27 mouse cellular contexts compared by ENCODE assay signal in the genomic region with DNA sequence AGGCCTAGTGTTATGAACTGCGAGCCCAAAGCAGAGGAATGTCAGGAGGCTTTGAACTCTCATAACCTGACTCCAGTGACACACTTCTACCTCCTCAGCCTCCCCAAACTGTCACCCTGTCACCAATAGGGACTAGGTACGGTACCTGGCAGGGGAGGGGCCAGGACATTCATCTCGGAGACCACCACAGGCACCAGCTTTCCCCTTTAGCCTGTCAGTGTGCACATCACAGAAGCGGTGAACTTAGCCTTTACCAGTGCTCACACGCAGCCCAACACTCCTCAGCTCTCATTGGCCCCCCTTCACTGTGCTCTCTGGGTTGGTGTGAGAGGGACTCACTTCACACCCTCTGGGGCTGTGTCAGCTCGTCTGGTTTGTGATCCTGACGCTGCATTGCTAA. TPM values are rescaled to one million over a fixed set of nuclear protein-coding genes. Genes with fewer than 3 reads are reported as not detected.
DNase-seq lines count a peak whose midpoint lies in the region; ATAC-seq and TF ChIP-seq lines count a peak whose summit lies in the region.
"Had no signal": no experiment of that assay in that cellular context is flagged by ENCODE, and none has a peak within 500 bp of the region (broad histone marks: within the 10 kb centered on the region; RNA-seq: fewer than 3 reads in every experiment).

No protein-coding gene starts in this region.

- 80% methylated on average over 7 of the region's 7 CpGs for WGBS in intestine, embryonic 14.5 days
- WGBS in intestine, embryonic 16.5 days = 81% methylated on average over 7 of the region's 7 CpGs
- 55% methylated on average over 7 of the region's 7 CpGs for WGBS in kidney, postnatal 0 days
- WGBS in midbrain, embryonic 13.5 days = 69% methylated on average over 7 of the region's 7 CpGs
- WGBS in midbrain, embryonic 10.5 days = 78% methylated on average over 7 of the region's 7 CpGs
- 77% methylated on average over 7 of the region's 7 CpGs for WGBS in limb, embryonic 10.5 days

- H3K36me3 ChIP-seq in intestine, embryonic 14.5 days (ENCODE audit: control insufficient read depth, insufficient read depth, low read length) = peaks cover 28% of the 10 kb centered on the region
- H3K36me3 ChIP-seq in intestine, embryonic 16.5 days (ENCODE audit: control insufficient read depth, insufficient read depth, low read length) = peaks cover 12% of the 10 kb centered on the region
- H3K36me3 ChIP-seq in kidney, postnatal 0 days (ENCODE audit: insufficient read depth, low read length) = 0 out of 2 replicates have a peak, but pooled peaks cover 11% of the 10 kb centered on the region
- H3K36me3 ChIP-seq in midbrain, embryonic 13.5 days = peaks cover 25% of the 10 kb centered on the region
- peaks cover 25% of the 10 kb centered on the region for H3K36me3 ChIP-seq in midbrain, embryonic 10.5 days
- peaks cover 18% of the 10 kb centered on the region for H3K36me3 ChIP-seq in limb, embryonic 10.5 days
- H3K36me3 ChIP-seq: forebrain, embryonic 15.5 days had no signal

- no peak for TF ChIP-seq CTCF in kidney, postnatal 0 days (IDR thresholded peaks at IDR 0.05; ENCODE audit: low read depth)

- no peak overlapping the region for H3K4me3 ChIP-seq in intestine, embryonic 14.5 days (ENCODE audit: low read depth, low read length)
- no peak overlapping the region for H3K4me3 ChIP-seq in intestine, embryonic 16.5 days (ENCODE audit: low read length)
- no peak overlapping the region for H3K4me3 ChIP-seq in kidney, postnatal 0 days (replicated peaks; ENCODE audit: low read depth, low read length)
- H3K4me3 ChIP-seq in midbrain, embryonic 13.5 days (replicated peaks) = no peak overlapping the region
- no peak overlapping the region for H3K4me3 ChIP-seq in midbrain, embryonic 10.5 days
- H3K4me3 ChIP-seq in limb, embryonic 10.5 days = no peak overlapping the region
- H3K4me3 ChIP-seq: embryonic facial prominence, embryonic 10.5 days; embryonic facial prominence, embryonic 13.5 days; erythroblast, embryonic 14.5 days; forebrain, embryonic 12.5 days; forebrain, embryonic 15.5 days; heart, adult 2 months; heart, embryonic 10.5 days had no signal

- no peaks in the 10 kb centered on the region for H3K27me3 ChIP-seq in intestine, embryonic 14.5 days (replicated peaks; ENCODE audit: control insufficient read depth, insufficient read depth, low read length)
- no peaks in the 10 kb centered on the region for H3K27me3 ChIP-seq in intestine, embryonic 16.5 days (replicated peaks; ENCODE audit: control insufficient read depth, insufficient read depth, low read length)
- H3K27me3 ChIP-seq in kidney, postnatal 0 days (ENCODE audit: insufficient read depth, low read length) = no peaks in the 10 kb centered on the region
- H3K27me3 ChIP-seq in midbrain, embryonic 13.5 days = no peaks in the 10 kb centered on the region
- no peaks in the 10 kb centered on the region for H3K27me3 ChIP-seq in midbrain, embryonic 10.5 days (ENCODE audit: low read depth, poor library complexity, severe bottlenecking)
- no peaks in the 10 kb centered on the region for H3K27me3 ChIP-seq in limb, embryonic 10.5 days (ENCODE audit: low read depth, poor library complexity, severe bottlenecking)
- H3K27me3 ChIP-seq: embryonic facial prominence, embryonic 13.5 days; forebrain, embryonic 12.5 days; forebrain, embryonic 15.5 days had no signal

- no peaks in the 10 kb centered on the region for H3K4me1 ChIP-seq in intestine, embryonic 14.5 days (replicated peaks; ENCODE audit: control insufficient read depth, insufficient read depth, low read length)
- no peaks in the 10 kb centered on the region for H3K4me1 ChIP-seq in intestine, embryonic 16.5 days (ENCODE audit: control insufficient read depth, insufficient read depth, low read length)
- H3K4me1 ChIP-seq in kidney, postnatal 0 days (replicated peaks; ENCODE audit: insufficient read depth, low read length) = peaks cover 19% of the 10 kb centered on the region; the same call in 1 of the 2 replicates
- H3K4me1 ChIP-seq in midbrain, embryonic 13.5 days (replicated peaks) = no peaks in the 10 kb centered on the region
- peaks cover 15% of the 10 kb centered on the region for H3K4me1 ChIP-seq in midbrain, embryonic 10.5 days
- H3K4me1 ChIP-seq in limb, embryonic 10.5 days = peaks cover 8% of the 10 kb centered on the region; the same call in 1 of the 2 replicates
- H3K4me1 ChIP-seq: embryonic facial prominence, embryonic 10.5 days; forebrain, embryonic 12.5 days had no signal

- no peak overlapping the region for H3K4me2 ChIP-seq in intestine, embryonic 14.5 days (ENCODE audit: low read length)
- H3K4me2 ChIP-seq in intestine, embryonic 16.5 days (ENCODE audit: low read depth, low read length) = no peak overlapping the region
- H3K4me2 ChIP-seq in kidney, postnatal 0 days (ENCODE audit: low read length) = no peak overlapping the region
- no peak overlapping the region for H3K4me2 ChIP-seq in midbrain, embryonic 13.5 days (replicated peaks)
- H3K4me2 ChIP-seq: embryonic facial prominence, embryonic 13.5 days; forebrain, embryonic 12.5 days; forebrain, embryonic 15.5 days; hindbrain, embryonic 14.5 days had no signal

- H3K27ac ChIP-seq in intestine, embryonic 14.5 days (ENCODE audit: low read depth) = no peak overlapping the region
- H3K27ac ChIP-seq in intestine, embryonic 16.5 days (ENCODE audit: low read length) = no peak overlapping the region
- H3K27ac ChIP-seq in kidney, postnatal 0 days = no peak overlapping the region
- no peak overlapping the region for H3K27ac ChIP-seq in midbrain, embryonic 13.5 days
- H3K27ac ChIP-seq in midbrain, embryonic 10.5 days (replicated peaks) = no peak overlapping the region
- no peak overlapping the region for H3K27ac ChIP-seq in limb, embryonic 10.5 days
- H3K27ac ChIP-seq: embryonic facial prominence, embryonic 10.5 days; embryonic facial prominence, embryonic 13.5 days; forebrain, embryonic 12.5 days; forebrain, embryonic 15.5 days; heart, adult 2 months; heart, embryonic 10.5 days; hindbrain, embryonic 14.5 days had no signal

- no peak overlapping the region for H3K9ac ChIP-seq in intestine, embryonic 14.5 days (ENCODE audit: low read length)
- H3K9ac ChIP-seq in intestine, embryonic 16.5 days (ENCODE audit: low read depth, low read length) = no peak overlapping the region
- H3K9ac ChIP-seq in kidney, postnatal 0 days (ENCODE audit: low read depth, low read length) = no peak overlapping the region
- no peak overlapping the region for H3K9ac ChIP-seq in midbrain, embryonic 13.5 days (replicated peaks)
- H3K9ac ChIP-seq: embryonic facial prominence, embryonic 13.5 days; forebrain, embryonic 12.5 days; forebrain, embryonic 15.5 days; hindbrain, embryonic 14.5 days had no signal

- H3K9me3 ChIP-seq in intestine, embryonic 14.5 days (ENCODE audit: control insufficient read depth, low read length) = no peaks in the 10 kb centered on the region
- H3K9me3 ChIP-seq in intestine, embryonic 16.5 days (ENCODE audit: control insufficient read depth, low read length) = no peaks in the 10 kb centered on the region
- H3K9me3 ChIP-seq in kidney, postnatal 0 days (replicated peaks; ENCODE audit: low read length) = no peaks in the 10 kb centered on the region
- no peaks in the 10 kb centered on the region for H3K9me3 ChIP-seq in midbrain, embryonic 13.5 days
- no peaks in the 10 kb centered on the region for H3K9me3 ChIP-seq in midbrain, embryonic 10.5 days (replicated peaks)
- no peaks in the 10 kb centered on the region for H3K9me3 ChIP-seq in limb, embryonic 10.5 days (replicated peaks)
- H3K9me3 ChIP-seq: embryonic facial prominence, embryonic 10.5 days; embryonic facial prominence, embryonic 13.5 days; forebrain, embryonic 12.5 days; forebrain, embryonic 15.5 days; heart, embryonic 10.5 days had no signal

- ATAC-seq in intestine, embryonic 14.5 days (replicated peaks; ENCODE audit: low FRiP score, low TSS enrichment, low read depth) = no peak
- ATAC-seq in intestine, embryonic 16.5 days = no peak
- ATAC-seq in kidney, postnatal 0 days (replicated peaks; ENCODE audit: low FRiP score, low read depth) = peak; percentile 12; the same call in 1 of the 2 replicates
- 0 out of 2 replicates have a peak, but pooled peaks have one; percentile 6 for ATAC-seq in midbrain, embryonic 13.5 days
- ATAC-seq: CD4-positive, CD25-positive, alpha-beta regulatory T cell, adult 4 months; forebrain, embryonic 15.5 days had no signal

- DNase-seq in intestine, embryonic 14.5 days (ENCODE audit: low spot score) = peak; percentile 47
- no peak for DNase-seq in kidney, postnatal 0 days (ENCODE audit: low spot score)
- DNase-seq in kidney, adult 8-10 months = no peak
- no peak for DNase-seq in midbrain, embryonic 10.5 days (ENCODE audit: low spot score)
- peak; percentile 26 for DNase-seq in limb, embryonic 10.5 days (ENCODE audit: low spot score)
- no peak for DNase-seq in adrenal gland, adult 8-10 months
- DNase-seq: adrenal gland, adult 2 months; adrenal gland, postnatal 25 days; cerebellum, adult 11-12 months; cerebellum, adult 8-10 months; cerebellum, postnatal 10 days; cerebellum, postnatal 36 days; embryo, embryonic 11 days; gastrocnemius, postnatal 25 days; heart, adult 2 months; heart, postnatal 14 days; heart, postnatal 4 days had no signal

RNA-seq across cellular contexts. Expression of gene Zcchc2, which starts 44.6 kb away (rescaled TPM):
- 3.5 and 4.0 TPM in 2 replicates for polyA plus RNA-seq in intestine, embryonic 14.5 days (2014; fragmentation: Nextera tagmentation; extraction: Ambion mirVana)
- 1.8 and 2.0 TPM in 2 replicates for polyA plus RNA-seq in intestine, embryonic 16.5 days (2015; fragmentation: Nextera tagmentation; extraction: Ambion mirVana)
- 2.5 and 2.6 TPM in 2 replicates for polyA plus RNA-seq in kidney, postnatal 0 days (2015; fragmentation: Nextera tagmentation; extraction: Ambion mirVana)
- polyA plus RNA-seq in midbrain, embryonic 13.5 days (2015; fragmentation: Nextera tagmentation; extraction: Ambion mirVana) = 2.1 and 2.2 TPM in 2 replicates
- polyA plus RNA-seq in midbrain, embryonic 10.5 days (2016; fragmentation: Nextera tagmentation; extraction: Ambion mirVana) = 1.7 and 1.9 TPM in 2 replicates
- polyA plus RNA-seq in limb, embryonic 10.5 days (2016; fragmentation: Nextera tagmentation; extraction: Ambion mirVana) = 1.4 TPM in 2 replicates
- 10 to 100 TPM; 18.1 to 20.1 (median 19.8) TPM for total RNA-seq in adrenal gland, adult 8-10 months (2022)

Comparison
In these comparisons a context has a peak if more than half of its experiments do, and no peak if none do; other contexts are left out.
1. ATAC-seq: peak in kidney, postnatal 0 days (single experiment) and midbrain, embryonic 13.5 days (single experiment); none in intestine, embryonic 14.5 days (single experiment) and intestine, embryonic 16.5 days (single experiment).
2. DNase-seq: peak in intestine, embryonic 14.5 days (single experiment) and limb, embryonic 10.5 days (single experiment); none in kidney, postnatal 0 days (single experiment), kidney, adult 8-10 months (0 of 2), midbrain, embryonic 10.5 days (single experiment) and adrenal gland, adult 8-10 months (single experiment).